Mouse (Mus musculus) embryonic facial prominence, embryonic 12.5 days (tissue): ENCODE measurements at regions not wholly inside any gene's neighbourhood (a gene's known extent, or its start where the extent isn't known, plus 50 kb on each side); places are given as distances from the start of the nearest gene placed in this dataset.

Experiments
- ATAC-seq: fragments of 200-750 bp; cut with Nextera tagmentation; 2 replicates; pipeline ENCODE4 v1.8.0; 2017; ENCODE audit not compliant: insufficient number of reproducible peaks, insufficient read depth, low FRiP score, low TSS enrichment
- H3K27ac ChIP-seq: fragments of 300-500 bp; sonication (generic); 2 replicates; pipeline ENCODE4 v1.5.1; 2016; ENCODE audit warnings: mild to moderate bottlenecking
- H3K27me3 ChIP-seq: fragments of 300-500 bp; sonication (generic); 2 replicates; pipeline ENCODE4 v1.6.1; 2016; ENCODE audit warnings: mild to moderate bottlenecking, moderate library complexity
- H3K36me3 ChIP-seq: fragments of 300-500 bp; sonication (generic); 2 replicates; pipeline ENCODE4 v1.6.1; 2016; ENCODE audit warnings: mild to moderate bottlenecking
- H3K4me1 ChIP-seq: fragments of 300-500 bp; sonication (generic); 2 replicates; pipeline ENCODE4 v1.6.1; 2016
- H3K4me2 ChIP-seq: fragments of 300-500 bp; sonication (generic); replicated peaks from 2 replicates; pipeline ENCODE4 v1.6.1; 2016; ENCODE audit warnings: mild to moderate bottlenecking, moderate library complexity
- H3K4me3 ChIP-seq: fragments of 300-500 bp; sonication (generic); 2 replicates; pipeline ENCODE4 v1.5.1; 2016; ENCODE audit warnings: mild to moderate bottlenecking
- H3K9ac ChIP-seq: fragments of 300-500 bp; sonication (generic); 2 replicates; pipeline ENCODE4 v1.6.1; 2016; ENCODE audit warnings: mild to moderate bottlenecking, moderate library complexity
- H3K9me3 ChIP-seq: fragments of 300-500 bp; sonication (generic); 2 replicates; pipeline ENCODE4 v1.6.1; 2016; ENCODE audit warnings: mild to moderate bottlenecking, moderate library complexity
- WGBS: fragments of 180-500 bp; shearing (Covaris S2); methylation state at CpG from one replicate; pipeline ENCODE4 v1.1.7; 2016; 5-methylcytosine and 5-hydroxymethylcytosine counted together

DNA sequence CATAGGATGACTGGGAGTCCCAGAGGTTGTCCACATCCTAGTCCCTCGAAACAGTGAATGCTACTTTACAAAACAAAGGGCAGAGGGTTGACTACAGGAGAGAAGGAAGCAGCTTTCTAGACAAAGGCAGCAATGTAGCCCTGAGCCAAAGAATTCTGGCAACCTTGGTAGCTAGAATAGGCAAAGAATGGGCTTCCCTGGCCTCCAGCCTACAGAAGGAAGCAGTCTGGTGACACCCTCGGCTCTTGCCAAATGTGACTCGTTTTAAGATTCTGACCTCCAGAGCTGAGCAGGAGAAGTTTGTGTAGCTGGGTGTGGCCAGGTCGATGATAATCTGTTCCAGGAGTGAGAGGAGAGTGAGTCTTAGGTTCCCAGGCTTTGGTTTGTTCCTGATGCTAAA is 279.1 kb downstream of the Uaca start:
- peaks cover 14% of the 10 kb centered on the region for H3K4me1 ChIP-seq
- H3K27me3 ChIP-seq = peaks cover 13% of the 10 kb centered on the region; the same call in 1 of the 2 replicates

DNA sequence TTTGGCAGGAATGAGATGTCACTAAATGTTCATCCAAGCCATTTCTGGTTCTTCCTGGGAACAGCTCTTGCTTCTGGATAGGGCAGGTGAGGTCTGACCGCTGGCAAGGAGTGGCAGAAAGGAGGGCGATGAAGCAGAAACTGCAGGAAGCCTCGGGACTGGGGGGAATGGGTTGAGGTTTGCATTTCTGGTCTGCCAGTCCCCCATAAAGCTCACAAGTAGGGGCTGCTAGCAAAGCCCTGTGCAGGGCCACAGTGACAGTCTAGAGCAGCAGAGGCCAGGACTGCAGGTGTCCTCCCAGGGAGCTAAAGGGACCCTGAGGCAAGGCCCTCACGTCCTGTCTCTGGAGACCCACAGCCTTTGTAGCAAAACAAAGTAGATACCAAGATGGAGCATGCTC is 280.7 kb downstream of the Uaca start:
- Histone ChIP-seq H3K27me3 (peaks cover 13% of the 10 kb centered on the region; the same call in 1 of the 2 replicates), H3K36me3 (no peaks in the 10 kb centered on the region), H3K9ac (no peak overlapping the region), H3K4me3 (no peak overlapping the region), H3K9me3 (no peaks in the 10 kb centered on the region), H3K4me1 (peaks cover 7% of the 10 kb centered on the region), H3K4me2 (no peak overlapping the region), H3K27ac (no peak overlapping the region)
- 63% methylated on average over 4 of the region's 4 CpGs for WGBS
- ATAC-seq = no peak

More for the DNA sequence above, 279.1 kb downstream of the Uaca start:
- H3K9me3 ChIP-seq = no peaks in the 10 kb centered on the region
- H3K27ac ChIP-seq = no peak overlapping the region
- ATAC-seq = no peak
- whole genome bisulfite sequencing = 33% methylated on average over 4 of the region's 4 CpGs
- no peak overlapping the region for H3K4me3 ChIP-seq
- H3K4me2 ChIP-seq = no peak overlapping the region
- no peaks in the 10 kb centered on the region for H3K36me3 ChIP-seq
- no peak overlapping the region for H3K9ac ChIP-seq

DNA sequence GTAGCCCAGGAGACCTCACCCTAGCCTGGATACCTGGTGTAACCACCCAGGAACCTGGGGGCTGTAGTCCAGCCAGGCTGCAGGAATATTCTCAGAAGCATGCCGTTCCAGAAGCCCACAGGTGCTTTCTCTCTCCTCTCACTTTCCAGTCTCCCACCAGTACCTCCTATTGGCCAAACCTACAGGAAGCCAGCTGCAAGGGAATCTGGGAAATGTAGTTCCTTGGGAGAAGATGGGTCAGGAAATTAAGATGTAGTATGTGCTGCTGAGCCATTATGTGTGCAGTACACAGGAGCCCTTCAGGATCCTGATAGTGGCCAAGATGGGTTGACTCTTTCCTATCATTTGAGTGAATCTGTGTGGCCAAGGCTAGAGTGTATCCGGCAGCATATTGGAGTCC is 282.8 kb downstream of the Uaca start:
- Histone ChIP-seq H3K9me3 (no peaks in the 10 kb centered on the region), H3K4me1 (no peaks in the 10 kb centered on the region), H3K36me3 (no peaks in the 10 kb centered on the region), H3K27ac (no peak overlapping the region), H3K4me2 (no peak overlapping the region), H3K9ac (no peak overlapping the region), H3K4me3 (no peak overlapping the region), H3K27me3 (peaks cover 13% of the 10 kb centered on the region; the same call in 1 of the 2 replicates)
- WGBS = 67% methylated on average over 2 of the region's 2 CpGs
- ATAC-seq = no peak

DNA sequence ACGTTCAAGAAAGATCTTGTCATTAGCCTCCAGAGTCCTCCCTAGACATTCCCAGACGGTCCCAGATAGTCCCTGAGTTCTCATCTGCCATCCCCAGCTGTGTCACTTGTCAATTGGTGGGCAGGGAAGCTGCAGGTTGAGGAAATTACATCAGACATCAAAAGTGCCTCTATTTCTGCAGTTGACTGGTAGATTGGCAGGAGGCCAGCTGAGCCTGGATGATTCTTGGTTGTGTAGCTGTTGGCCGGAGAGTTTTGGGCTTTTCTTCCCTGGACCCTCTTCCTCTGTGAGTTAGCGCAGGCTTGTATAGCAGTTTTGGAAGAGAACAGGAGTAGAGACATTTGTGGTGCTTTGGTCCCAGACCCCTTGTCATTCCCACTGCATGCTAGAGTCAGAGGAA is 283.5 kb downstream of the Uaca start:
- no peak for ATAC-seq
- H3K27me3 ChIP-seq = peaks cover 12% of the 10 kb centered on the region; the same call in 1 of the 2 replicates
- H3K36me3 ChIP-seq = no peaks in the 10 kb centered on the region
- WGBS = 75% methylated on average over 4 of the region's 4 CpGs
- no peak overlapping the region for H3K27ac ChIP-seq
- no peak overlapping the region for H3K4me2 ChIP-seq
- H3K9ac ChIP-seq = no peak overlapping the region
- no peak overlapping the region for H3K4me3 ChIP-seq
- no peaks in the 10 kb centered on the region for H3K4me1 ChIP-seq
- no peaks in the 10 kb centered on the region for H3K9me3 ChIP-seq

DNA sequence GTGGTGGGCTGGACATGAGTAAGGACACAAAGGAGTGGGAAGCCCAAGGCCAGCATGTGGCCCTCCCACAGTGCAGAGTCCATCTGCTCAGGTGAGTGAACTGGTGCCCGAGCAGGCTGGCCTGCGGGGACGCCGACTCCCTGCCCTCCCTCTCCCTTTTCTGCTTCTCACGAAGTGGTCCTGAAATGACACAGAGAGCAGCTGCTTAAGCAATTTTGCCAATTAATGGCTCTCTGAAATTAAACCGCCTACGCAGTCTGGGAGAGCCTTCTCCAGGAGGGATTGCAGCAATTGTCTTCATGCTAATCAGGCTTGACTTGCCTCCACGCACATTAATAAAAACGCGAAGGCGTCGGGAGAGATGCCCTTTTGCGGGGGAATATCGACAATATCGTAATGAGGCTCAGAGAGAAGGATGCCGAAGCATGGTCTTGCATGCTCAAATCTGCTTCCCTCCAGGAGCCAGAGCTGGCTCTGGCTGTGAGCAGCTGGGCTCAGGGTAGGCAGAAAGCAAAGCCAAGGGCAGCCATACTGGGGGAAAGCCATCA is 287.2 kb downstream of the Uaca start:
- WGBS = 70% methylated on average over 16 of the region's 16 CpGs
- no peak overlapping the region for H3K4me2 ChIP-seq
- H3K9me3 ChIP-seq = no peaks in the 10 kb centered on the region
- no peaks in the 10 kb centered on the region for H3K36me3 ChIP-seq
- H3K27ac ChIP-seq = no peak overlapping the region
- H3K9ac ChIP-seq = no peak overlapping the region
- H3K4me1 ChIP-seq = no peaks in the 10 kb centered on the region
- no peak for ATAC-seq
- no peak overlapping the region for H3K4me3 ChIP-seq
- H3K27me3 ChIP-seq = no peaks in the 10 kb centered on the region; the same call in 1 of the 2 replicates

DNA sequence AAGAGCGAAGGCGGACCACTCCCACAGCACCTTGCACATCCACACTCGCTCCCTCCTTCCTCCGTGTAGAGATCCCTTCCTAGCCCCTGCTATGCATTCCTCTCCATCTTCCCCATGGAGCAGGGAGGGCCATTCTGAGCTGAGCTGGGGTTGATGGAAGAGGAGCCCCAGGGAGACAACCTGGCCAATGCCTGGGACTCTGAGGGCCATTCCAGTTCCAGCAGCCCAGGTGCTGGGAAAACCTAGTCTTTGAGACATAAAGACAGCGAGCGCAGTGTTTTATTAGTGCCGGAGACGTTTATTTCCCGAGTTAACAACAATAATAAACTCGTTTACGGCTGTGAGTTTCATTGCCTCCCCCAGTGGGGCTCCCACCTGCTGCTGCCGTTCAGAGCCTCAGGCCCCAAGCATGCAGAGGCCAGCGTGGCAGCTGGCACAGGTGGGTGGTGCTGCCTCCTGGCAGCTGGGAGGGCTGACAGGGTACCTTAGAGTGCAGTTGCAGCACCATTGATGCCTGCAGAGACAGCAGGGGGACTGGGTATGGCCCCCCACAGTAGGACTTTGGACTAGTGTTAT is 287.4 kb upstream of the Tle3 start:
- Histone ChIP-seq H3K4me2 (no peak overlapping the region), H3K27ac (no peak overlapping the region), H3K9me3 (no peaks in the 10 kb centered on the region), H3K4me1 (no peaks in the 10 kb centered on the region), H3K36me3 (no peaks in the 10 kb centered on the region), H3K27me3 (no peaks in the 10 kb centered on the region), H3K4me3 (no peak overlapping the region), H3K9ac (no peak overlapping the region)
- WGBS = 72% methylated on average over 13 of the region's 13 CpGs
- no peak for ATAC-seq

DNA sequence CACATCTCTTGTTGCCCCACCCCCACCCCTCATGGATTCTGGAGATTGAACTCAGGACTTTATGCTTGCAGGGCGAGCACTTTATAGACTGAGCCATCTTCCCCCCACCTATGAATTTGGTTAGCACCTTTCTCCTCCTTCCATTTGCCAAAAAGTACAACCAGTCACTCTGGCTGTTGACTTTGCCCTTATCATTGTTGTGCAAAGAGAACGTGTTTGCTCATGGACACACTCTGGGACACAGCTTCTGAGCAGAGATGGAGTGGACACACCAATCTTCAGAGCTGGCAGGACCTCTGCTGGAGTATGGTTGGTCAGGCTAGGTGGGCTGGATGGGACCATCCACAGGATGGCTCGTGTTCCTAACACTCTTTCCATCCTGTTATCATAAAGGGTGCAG is 285.1 kb upstream of the Tle3 start:
- Histone ChIP-seq H3K4me1 (no peaks in the 10 kb centered on the region), H3K9ac (no peak overlapping the region), H3K36me3 (no peaks in the 10 kb centered on the region), H3K4me3 (no peak overlapping the region), H3K27me3 (no peaks in the 10 kb centered on the region), H3K27ac (no peak overlapping the region), H3K4me2 (no peak overlapping the region), H3K9me3 (no peaks in the 10 kb centered on the region)
- ATAC-seq = no peak
- WGBS = 87% methylated on average over 3 of the region's 3 CpGs

DNA sequence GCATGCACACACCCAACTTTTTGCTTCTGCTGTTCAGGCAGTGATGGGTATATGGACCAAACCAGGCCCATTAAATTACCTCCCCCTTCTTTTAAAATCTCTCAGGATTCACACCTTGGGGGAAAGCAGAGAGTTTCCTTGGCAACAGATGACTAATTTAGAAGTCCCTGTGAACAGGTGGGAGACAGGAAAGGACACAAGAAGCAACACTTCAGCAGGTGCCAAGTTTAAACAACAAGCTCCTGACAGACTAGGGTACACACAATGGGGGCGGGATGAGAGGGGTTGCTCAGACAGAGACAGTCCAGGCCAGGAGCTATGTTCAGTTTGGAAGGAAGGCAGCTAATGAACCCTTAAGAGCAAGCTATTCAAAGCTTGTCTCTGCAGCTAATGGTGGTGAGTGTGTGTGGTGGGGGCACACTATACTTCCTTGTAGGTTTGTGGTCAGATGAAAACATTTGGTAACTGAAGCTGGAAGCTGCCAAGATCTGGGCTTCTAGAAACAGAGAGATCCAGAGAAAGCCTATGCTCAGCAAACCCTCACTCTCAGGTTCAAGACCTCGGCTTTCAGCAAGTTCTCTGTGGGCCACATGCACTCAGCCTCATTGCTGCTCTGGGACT is 283.0 kb upstream of the Tle3 start:
- WGBS = 91% methylated on average over 2 of the region's 2 CpGs
- ATAC-seq = no peak
- Histone ChIP-seq H3K4me1 (no peaks in the 10 kb centered on the region), H3K36me3 (no peaks in the 10 kb centered on the region), H3K9ac (no peak overlapping the region), H3K9me3 (no peaks in the 10 kb centered on the region), H3K4me2 (no peak overlapping the region), H3K27me3 (no peaks in the 10 kb centered on the region), H3K4me3 (no peak overlapping the region), H3K27ac (no peak overlapping the region)

DNA sequence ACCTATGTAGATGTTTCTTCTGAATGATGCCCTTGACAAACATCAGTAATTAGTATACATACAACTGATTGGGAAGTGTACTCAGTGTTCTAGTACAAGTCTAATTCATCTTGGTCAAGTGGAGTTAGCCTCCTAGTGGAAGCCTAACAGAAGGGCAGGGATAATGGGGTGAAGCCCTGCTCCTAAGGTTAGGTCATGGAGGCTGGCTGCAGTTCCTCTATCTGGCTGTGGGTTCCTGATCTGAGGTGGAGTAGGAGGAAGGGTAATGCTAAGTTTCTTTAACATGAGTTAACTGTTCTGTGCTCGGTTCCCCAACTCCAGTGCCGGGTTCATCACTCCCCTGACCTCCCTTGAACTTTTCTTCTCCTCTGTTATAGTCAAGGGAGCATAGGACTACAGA is 281.1 kb upstream of the Tle3 start:
- WGBS = 71% methylated on average over 2 of the region's 2 CpGs
- Histone ChIP-seq H3K9ac (no peak overlapping the region), H3K4me3 (no peak overlapping the region), H3K4me1 (no peaks in the 10 kb centered on the region), H3K4me2 (no peak overlapping the region), H3K36me3 (no peaks in the 10 kb centered on the region), H3K9me3 (no peaks in the 10 kb centered on the region), H3K27me3 (no peaks in the 10 kb centered on the region), H3K27ac (no peak overlapping the region)
- no peak for ATAC-seq

DNA sequence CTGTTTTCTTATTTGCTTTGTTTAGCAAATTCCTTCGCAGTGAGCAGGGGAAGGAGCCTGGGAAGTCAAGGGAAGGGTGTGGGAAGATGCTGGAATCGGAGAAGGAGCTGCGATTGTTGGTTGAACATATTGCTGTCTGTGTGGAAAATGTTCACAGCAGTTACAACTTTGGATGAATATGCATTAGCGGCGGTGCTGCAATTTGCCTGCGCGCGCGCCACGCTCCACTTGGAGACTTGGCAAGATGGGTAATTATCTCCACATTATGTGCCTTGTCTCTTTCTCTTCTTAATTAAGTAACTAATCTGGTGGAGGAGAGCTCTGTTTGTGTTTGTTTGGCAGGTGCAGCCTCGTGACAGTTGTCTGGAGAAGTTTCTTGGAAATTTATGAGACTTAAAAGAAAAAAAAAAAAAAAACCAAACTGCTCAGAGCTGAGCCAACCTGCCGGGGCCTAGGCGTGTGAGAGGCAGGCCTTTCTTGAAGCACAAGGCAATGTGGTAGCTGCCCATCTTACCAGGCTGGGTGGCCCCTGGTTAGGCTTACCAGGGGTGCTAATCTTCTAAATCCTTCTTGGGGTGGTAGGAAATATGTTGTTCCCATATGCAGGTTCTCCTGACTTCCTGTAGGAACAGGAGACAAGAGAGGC is 279.2 kb upstream of the Tle3 start:
- ATAC-seq = no peak
- Histone ChIP-seq H3K27me3 (no peaks in the 10 kb centered on the region), H3K9me3 (no peaks in the 10 kb centered on the region), H3K36me3 (no peaks in the 10 kb centered on the region), H3K4me2 (no peak overlapping the region), H3K4me3 (no peak overlapping the region), H3K9ac (no peak overlapping the region), H3K27ac (no peak overlapping the region), H3K4me1 (no peaks in the 10 kb centered on the region)
- 86% methylated on average over 13 of the region's 13 CpGs for WGBS

DNA sequence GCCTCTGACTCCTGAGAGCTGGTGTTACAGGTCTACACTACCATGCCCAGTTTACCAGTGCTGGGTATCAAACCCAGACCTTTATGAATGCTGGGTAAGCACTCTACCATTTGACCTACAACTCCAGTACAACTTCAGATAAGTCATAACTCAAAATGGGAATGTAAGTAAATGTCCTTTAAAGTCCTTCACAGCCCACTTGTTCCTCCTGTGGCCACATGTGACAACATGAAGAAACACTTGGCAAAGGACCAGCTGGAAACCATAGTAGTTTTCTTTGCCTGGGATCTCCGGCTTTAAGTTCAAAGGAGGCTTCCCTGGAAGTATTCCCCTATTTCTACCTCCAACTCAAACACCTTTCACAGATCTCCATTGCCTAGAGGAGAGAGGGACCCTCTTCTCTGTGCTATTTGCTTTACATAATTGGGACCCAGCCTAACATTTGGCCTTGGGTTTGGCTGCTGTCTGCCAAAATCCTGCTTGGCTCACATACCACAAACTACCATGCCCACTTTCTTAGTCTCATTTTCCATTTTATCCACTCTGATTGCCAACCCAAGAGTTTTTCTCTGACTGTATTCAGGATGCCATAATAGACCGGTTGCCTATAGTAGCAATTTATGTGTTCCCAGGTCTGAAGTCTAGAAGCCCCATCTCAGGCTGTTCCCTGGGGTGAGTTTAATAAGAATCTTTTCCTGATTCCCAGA is 276.9 kb upstream of the Tle3 start:
- Histone ChIP-seq H3K4me1 (no peaks in the 10 kb centered on the region), H3K4me2 (no peak overlapping the region), H3K4me3 (no peak overlapping the region), H3K9ac (no peak overlapping the region), H3K27me3 (no peaks in the 10 kb centered on the region), H3K36me3 (no peaks in the 10 kb centered on the region), H3K9me3 (no peaks in the 10 kb centered on the region), H3K27ac (no peak overlapping the region)
- no peak for ATAC-seq
- WGBS = 87% methylated on average over 2 of the region's 2 CpGs
